Mouse (Mus musculus) heart, embryonic 10.5 days (tissue): ENCODE results near the gene Fryl. TPM values are rescaled to one million over a fixed set of nuclear protein-coding genes. Genes with fewer than 3 reads are reported as not detected.
A peak's percentile ranks its signal among the peaks of the same experiment; 100 is the strongest.

Source experiments
- DNase-seq: peaks from one replicate; pipeline ENCODE4 v3.0.0-alpha.2; 2017; ENCODE audit warnings: low spot score
- H3K27ac ChIP-seq: fragments of 300-500 bp; sonication (generic); 2 replicates; pipeline ENCODE4 v1.5.1; 2016; ENCODE audit warnings: mild to moderate bottlenecking
- H3K27me3 ChIP-seq: fragments of 300-500 bp; sonication (generic); 2 replicates; pipeline ENCODE4 v1.6.1; 2016; ENCODE audit warnings: mild to moderate bottlenecking; ENCODE audit not compliant: poor library complexity, insufficient read depth, severe bottlenecking
- H3K36me3 ChIP-seq: fragments of 300-500 bp; sonication (generic); 2 replicates; pipeline ENCODE4 v1.6.1; 2016; ENCODE audit warnings: mild to moderate bottlenecking, moderate library complexity
- H3K4me1 ChIP-seq: fragments of 300-500 bp; sonication (generic); 2 replicates; pipeline ENCODE4 v1.6.1; 2016; ENCODE audit warnings: mild to moderate bottlenecking
- H3K4me3 ChIP-seq: fragments of 300-500 bp; sonication (generic); 2 replicates; pipeline ENCODE4 v1.5.1; 2016; ENCODE audit warnings: mild to moderate bottlenecking, moderate library complexity
- H3K9me3 ChIP-seq: fragments of 300-500 bp; sonication (generic); 2 replicates; pipeline ENCODE4 v1.6.1; 2016; ENCODE audit warnings: mild to moderate bottlenecking, moderate library complexity
- WGBS: fragments of 180-500 bp; shearing (Covaris S2); methylation state at CpG from one replicate; pipeline ENCODE4 v1.1.7; 2016; 5-methylcytosine and 5-hydroxymethylcytosine counted together
- polyA plus RNA-seq: library from polyadenylated mRNA; unstranded; fragments of >200 nt; fragmentation: Nextera tagmentation; extraction: Ambion mirVana; gene quantifications from 2 replicates; pipeline ENCODE4 v1.2.1, GENCODE M21; 2016

Fryl gene
- polyA plus RNA-seq, 1 experiment from 2014 or later = 27.7 TPM

- WGBS = 60% methylated on average over 6 of the region's 6 CpGs
- H3K27ac ChIP-seq = 0 out of 2 replicates have a peak overlapping the region, but pooled peaks have one; percentile 47
- no peak for DNase-seq
- no peaks in the 10 kb centered on the region for H3K9me3 ChIP-seq
- peaks cover 76% of the 10 kb centered on the region for H3K4me1 ChIP-seq
- H3K4me3 ChIP-seq = no peak overlapping the region
- H3K36me3 ChIP-seq = no peaks in the 10 kb centered on the region
- no peaks in the 10 kb centered on the region for H3K27me3 ChIP-seq
These were observed 27.0 kb downstream of the Fryl start for GRCm38 (mm10) chr5:73229467-73229866.

GRCm38 (mm10) chr5:73228291-73229049 lies 27.9 kb downstream of the Fryl start:
- H3K9me3 ChIP-seq = no peaks in the 10 kb centered on the region
- 72% methylated on average over 12 of the region's 12 CpGs for WGBS
- no peaks in the 10 kb centered on the region for H3K27me3 ChIP-seq
- H3K4me1 ChIP-seq = peaks cover 66% of the 10 kb centered on the region
- no peaks in the 10 kb centered on the region for H3K36me3 ChIP-seq
- H3K27ac ChIP-seq = no peak overlapping the region; the same call in 1 of the 2 replicates
- H3K4me3 ChIP-seq = no peak overlapping the region
- no peak for DNase-seq

- H3K4me3 ChIP-seq = no peak overlapping the region
- H3K27me3 ChIP-seq = no peaks in the 10 kb centered on the region
- no peak for DNase-seq
- H3K9me3 ChIP-seq = no peaks in the 10 kb centered on the region
- no peaks in the 10 kb centered on the region for H3K36me3 ChIP-seq
- H3K4me1 ChIP-seq = peaks cover 62% of the 10 kb centered on the region
- WGBS = 56% methylated on average over 11 of the region's 11 CpGs
- H3K27ac ChIP-seq = peak overlapping the region; percentile 72
These were observed 28.8 kb downstream of the Fryl start for GRCm38 (mm10) chr5:73227518-73228101.

- H3K27me3 ChIP-seq = no peaks in the 10 kb centered on the region
- H3K9me3 ChIP-seq = no peaks in the 10 kb centered on the region
- H3K36me3 ChIP-seq = peaks cover 19% of the 10 kb centered on the region
- H3K4me1 ChIP-seq = peaks cover 20% of the 10 kb centered on the region
- H3K27ac ChIP-seq = no peak overlapping the region
- 69% methylated on average over 6 of the region's 6 CpGs for WGBS
- no peak for DNase-seq
- no peak overlapping the region for H3K4me3 ChIP-seq
These were observed 33.4 kb downstream of the Fryl start for GRCm38 (mm10) chr5:73223065-73223464.

- H3K36me3 ChIP-seq = peaks cover 22% of the 10 kb centered on the region
- 38% methylated on average over 6 of the region's 6 CpGs for WGBS
- H3K27ac ChIP-seq = no peak overlapping the region
- no peaks in the 10 kb centered on the region for H3K9me3 ChIP-seq
- no peaks in the 10 kb centered on the region for H3K27me3 ChIP-seq
- H3K4me3 ChIP-seq = no peak overlapping the region
- DNase-seq = no peak
- peaks cover 14% of the 10 kb centered on the region for H3K4me1 ChIP-seq
These were observed 34.0 kb downstream of the Fryl start for GRCm38 (mm10) chr5:73222397-73222796.

GRCm38 (mm10) chr5:73221826-73222225 lies 34.6 kb downstream of the Fryl start:
- no peak overlapping the region for H3K27ac ChIP-seq
- no peak for DNase-seq
- 88% methylated on average over 7 of the region's 7 CpGs for WGBS

GRCm38 (mm10) chr5:73219716-73220115 lies 36.7 kb downstream of the Fryl start:
- no peak for DNase-seq
- Histone ChIP-seq H3K4me1 (peaks cover 4% of the 10 kb centered on the region; the same call in 1 of the 2 replicates), H3K9me3 (no peaks in the 10 kb centered on the region), H3K4me3 (no peak overlapping the region), H3K36me3 (peaks cover 25% of the 10 kb centered on the region), H3K27me3 (no peaks in the 10 kb centered on the region), H3K27ac (no peak overlapping the region)
- WGBS = 79% methylated on average over 3 of the region's 3 CpGs

More at GRCm38 (mm10) chr5:73221826-73222225, 34.6 kb downstream of the Fryl start:
- H3K4me1 ChIP-seq = peaks cover 9% of the 10 kb centered on the region; the same call in 1 of the 2 replicates
- H3K27me3 ChIP-seq = no peaks in the 10 kb centered on the region
- H3K36me3 ChIP-seq = peaks cover 22% of the 10 kb centered on the region
- H3K9me3 ChIP-seq = no peaks in the 10 kb centered on the region
- no peak overlapping the region for H3K4me3 ChIP-seq

GRCm38 (mm10) chr5:73218065-73218464 lies 38.4 kb downstream of the Fryl start:
- Histone ChIP-seq H3K27ac (no peak overlapping the region), H3K9me3 (no peaks in the 10 kb centered on the region), H3K4me1 (peaks cover 14% of the 10 kb centered on the region), H3K36me3 (peaks cover 30% of the 10 kb centered on the region), H3K4me3 (no peak overlapping the region), H3K27me3 (no peaks in the 10 kb centered on the region)
- no peak for DNase-seq
- WGBS = 83% methylated on average over 4 of the region's 4 CpGs

- DNase-seq = no peak
- 97% methylated on average over 1 of the region's 1 CpGs for WGBS
- Histone ChIP-seq H3K4me3 (no peak overlapping the region), H3K27me3 (no peaks in the 10 kb centered on the region), H3K27ac (no peak overlapping the region), H3K36me3 (peaks cover 36% of the 10 kb centered on the region), H3K4me1 (peaks cover 12% of the 10 kb centered on the region), H3K9me3 (no peaks in the 10 kb centered on the region)
These were observed 39.3 kb downstream of the Fryl start for GRCm38 (mm10) chr5:73217116-73217515.

- peaks cover 38% of the 10 kb centered on the region for H3K36me3 ChIP-seq
- peaks cover 12% of the 10 kb centered on the region for H3K4me1 ChIP-seq
- no peak overlapping the region for H3K27ac ChIP-seq
- DNase-seq = no peak
- no peaks in the 10 kb centered on the region for H3K27me3 ChIP-seq
- no peak overlapping the region for H3K4me3 ChIP-seq
- no peaks in the 10 kb centered on the region for H3K9me3 ChIP-seq
- WGBS = 91% methylated on average over 9 of the region's 9 CpGs
These were observed 40.4 kb downstream of the Fryl start for GRCm38 (mm10) chr5:73216014-73216413.

GRCm38 (mm10) chr5:73212446-73212845 lies 44.0 kb downstream of the Fryl start:
- no peaks in the 10 kb centered on the region for H3K27me3 ChIP-seq
- WGBS = 91% methylated on average over 9 of the region's 9 CpGs
- no peak overlapping the region for H3K27ac ChIP-seq
- peaks cover 29% of the 10 kb centered on the region for H3K36me3 ChIP-seq
- no peak for DNase-seq
- no peak overlapping the region for H3K4me3 ChIP-seq
- H3K9me3 ChIP-seq = no peaks in the 10 kb centered on the region
- H3K4me1 ChIP-seq = peaks cover 23% of the 10 kb centered on the region

- 93% methylated on average over 15 of the region's 15 CpGs for WGBS
- Histone ChIP-seq H3K9me3 (no peaks in the 10 kb centered on the region), H3K4me1 (peaks cover 23% of the 10 kb centered on the region), H3K4me3 (no peak overlapping the region), H3K27ac (no peak overlapping the region; the same call in 1 of the 2 replicates), H3K27me3 (no peaks in the 10 kb centered on the region), H3K36me3 (peaks cover 29% of the 10 kb centered on the region)
- peak; percentile 58 for DNase-seq
These were observed 44.5 kb downstream of the Fryl start for GRCm38 (mm10) chr5:73211961-73212360.

- peak; percentile 27 for DNase-seq
- Histone ChIP-seq H3K27ac (no peak overlapping the region), H3K4me3 (no peak overlapping the region)
These were observed 45.5 kb downstream of the Fryl start for GRCm38 (mm10) chr5:73210971-73211315.

More at GRCm38 (mm10) chr5:73210971-73211315, 45.5 kb downstream of the Fryl start:
- Histone ChIP-seq H3K27me3 (no peaks in the 10 kb centered on the region), H3K36me3 (peaks cover 29% of the 10 kb centered on the region), H3K4me1 (peaks cover 32% of the 10 kb centered on the region), H3K9me3 (no peaks in the 10 kb centered on the region)
- WGBS = 89% methylated on average over 6 of the region's 6 CpGs
